Mouse (Mus musculus) small intestine, adult 2 months (tissue): Measurements from ENCODE around the gene Gm49673. TPM values are rescaled to one million over a fixed set of nuclear protein-coding genes. Genes with fewer than 3 reads are reported as not detected.
"Not testable (repeated sequence)": the region's sequence is repeated elsewhere in the genome, so short reads cannot be mapped to it uniquely, and the experiment has no call there.

Experiments used
- H3K27ac ChIP-seq: fragments of 200-500 bp; 2 replicates; pipeline ENCODE4 v1.5.1; 2012; ENCODE audit warnings: low read depth, low read length, control low read depth, inconsistent platforms; ENCODE audit not compliant: insufficient read depth
- H3K27me3 ChIP-seq: fragments of 200-500 bp; 2 replicates; pipeline ENCODE4 v1.6.1; 2012; ENCODE audit warnings: mild to moderate bottlenecking, moderate library complexity, low read length, inconsistent platforms; ENCODE audit not compliant: control insufficient read depth, insufficient read depth
- H3K36me3 ChIP-seq: fragments of 200-500 bp; 2 replicates; pipeline ENCODE4 v1.6.1; 2012; ENCODE audit warnings: mild to moderate bottlenecking, low read length, control low read depth, inconsistent platforms; ENCODE audit not compliant: control insufficient read depth, insufficient read depth
- H3K4me1 ChIP-seq: fragments of 200-500 bp; 2 replicates; pipeline ENCODE4 v1.6.1; 2012; ENCODE audit warnings: low read length, inconsistent platforms, mixed read lengths; ENCODE audit not compliant: control insufficient read depth, insufficient read depth, insufficient read length
- H3K4me3 ChIP-seq: fragments of 200-500 bp; 2 replicates; pipeline ENCODE4 v1.5.1; 2012; ENCODE audit warnings: low read depth, mild to moderate bottlenecking, control low read depth, inconsistent platforms, low read length, moderate library complexity
- WGBS: fragments of 180-500 bp; shearing (Covaris S2); methylation state at CpG from one replicate; pipeline ENCODE4 v1.1.7; 2018; 5-methylcytosine and 5-hydroxymethylcytosine counted together
- polyA plus RNA-seq: library from polyadenylated mRNA; depleted of rRNA; stranded (reverse); fragments of >200 nt; gene quantifications from 2 replicates; pipeline ENCODE4 v1.2.3, GENCODE M21; 2012

Gene Gm49673
- polyA plus RNA-seq, 1 experiment = 1.8 TPM

- H3K27ac ChIP-seq, H3K27me3 ChIP-seq, H3K4me1 ChIP-seq, H3K36me3 ChIP-seq, H3K4me3 ChIP-seq: not testable (repeated sequence)
- WGBS = 63% methylated on average over 9 of the region's 9 CpGs
Observed at GRCm38 (mm10) chr17:8129578-8129977, 18.0 kb downstream of the Gm49673 start.

- not testable (repeated sequence) for H3K36me3 ChIP-seq, H3K4me3 ChIP-seq, H3K4me1 ChIP-seq, H3K27me3 ChIP-seq, H3K27ac ChIP-seq
- WGBS = 83% methylated on average over 1 of the region's 7 CpGs
Observed at GRCm38 (mm10) chr17:8128326-8128993, 19.1 kb downstream of the Gm49673 start.

- not testable (repeated sequence) for H3K4me3 ChIP-seq, H3K36me3 ChIP-seq, H3K27ac ChIP-seq, H3K27me3 ChIP-seq, H3K4me1 ChIP-seq
- WGBS = 92% methylated on average over 3 of the region's 6 CpGs
Observed at GRCm38 (mm10) chr17:8124586-8124985, 23.0 kb downstream of the Gm49673 start.

GRCm38 (mm10) chr17:8122974-8123373 lies 24.6 kb downstream of the Gm49673 start:
- not testable (repeated sequence) for H3K4me3 ChIP-seq, H3K4me1 ChIP-seq, H3K27ac ChIP-seq, H3K27me3 ChIP-seq, H3K36me3 ChIP-seq
- WGBS = no CpG with 5 or more reads among the region's 3 CpGs

- H3K27ac ChIP-seq, H3K27me3 ChIP-seq, H3K4me3 ChIP-seq, H3K4me1 ChIP-seq, H3K36me3 ChIP-seq: not testable (repeated sequence)
- WGBS = no CpG with 5 or more reads among the region's 6 CpGs
Observed at GRCm38 (mm10) chr17:8116928-8117327, 30.7 kb downstream of the Gm49673 start.

GRCm38 (mm10) chr17:8116378-8116777 lies 31.2 kb downstream of the Gm49673 start:
- H3K27ac ChIP-seq, H3K36me3 ChIP-seq, H3K4me1 ChIP-seq, H3K4me3 ChIP-seq, H3K27me3 ChIP-seq: not testable (repeated sequence)
- WGBS = 22% methylated on average over 7 of the region's 11 CpGs

GRCm38 (mm10) chr17:8112199-8112598 lies 35.4 kb downstream of the Gm49673 start:
- not testable (repeated sequence) for H3K4me1 ChIP-seq, H3K36me3 ChIP-seq

GRCm38 (mm10) chr17:8101297-8101609 lies 46.3 kb downstream of the Gm49673 start:
- H3K4me3 ChIP-seq, H3K36me3 ChIP-seq, H3K27me3 ChIP-seq, H3K27ac ChIP-seq, H3K4me1 ChIP-seq: not testable (repeated sequence)
- 60% methylated on average over 3 of the region's 6 CpGs for WGBS

More at GRCm38 (mm10) chr17:8112199-8112598, 35.4 kb downstream of the Gm49673 start:
- not testable (repeated sequence) for H3K4me3 ChIP-seq, H3K27me3 ChIP-seq, H3K27ac ChIP-seq
- no CpG with 5 or more reads among the region's 1 CpGs for WGBS

- not testable (repeated sequence) for H3K27me3 ChIP-seq, H3K4me1 ChIP-seq, H3K27ac ChIP-seq, H3K4me3 ChIP-seq, H3K36me3 ChIP-seq
- WGBS = 57% methylated on average over 7 of the region's 26 CpGs
Observed at GRCm38 (mm10) chr17:8100405-8101296, 46.9 kb downstream of the Gm49673 start.

- H3K27ac ChIP-seq, H3K27me3 ChIP-seq, H3K4me3 ChIP-seq, H3K4me1 ChIP-seq, H3K36me3 ChIP-seq: not testable (repeated sequence)
- WGBS = 65% methylated on average over 5 of the region's 5 CpGs
Observed at GRCm38 (mm10) chr17:8096199-8096598, 51.4 kb downstream of the Gm49673 start.

- H3K4me1 ChIP-seq, H3K27ac ChIP-seq, H3K27me3 ChIP-seq, H3K36me3 ChIP-seq, H3K4me3 ChIP-seq: not testable (repeated sequence)
- 54% methylated on average over 3 of the region's 5 CpGs for WGBS
Observed at GRCm38 (mm10) chr17:8095653-8096052, 51.9 kb downstream of the Gm49673 start.
